ENCODE assay signal across 7 mouse cellular contexts in the genomic region with DNA sequence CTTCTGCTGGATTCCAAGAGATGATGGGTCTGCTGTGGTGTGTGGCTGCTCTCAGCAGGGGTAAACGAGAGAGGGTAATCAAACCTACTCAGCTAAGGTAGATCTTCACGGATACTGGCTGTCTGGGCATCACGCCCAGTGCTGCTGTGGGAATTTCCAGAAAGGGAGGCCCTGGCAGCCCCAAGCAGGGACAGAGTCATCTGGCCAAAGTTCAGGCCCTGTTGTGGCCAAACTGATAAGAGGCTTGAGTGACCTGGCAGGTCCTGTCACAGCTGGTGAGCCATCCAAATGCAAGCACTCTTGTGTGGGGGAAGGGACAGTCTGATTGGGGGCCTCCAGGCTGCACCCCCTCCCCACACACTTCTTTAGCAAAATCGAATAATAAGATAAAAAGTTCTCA. TPM values are rescaled to one million over a fixed set of nuclear protein-coding genes. Genes with fewer than 3 reads are reported as not detected.
DNase-seq lines count a peak whose midpoint lies in the region; ATAC-seq lines count a peak whose summit lies in the region.

No protein-coding gene starts in this region.

- H3K27ac ChIP-seq in hindbrain, embryonic 12.5 days, result no peak overlapping the region

- H3K4me2 ChIP-seq in hindbrain, embryonic 12.5 days (replicated peaks), result no peak overlapping the region

- no peaks in the 10 kb centered on the region for H3K27me3 ChIP-seq in hindbrain, embryonic 12.5 days

- H3K9me3 ChIP-seq in hindbrain, embryonic 12.5 days (replicated peaks), result no peaks in the 10 kb centered on the region

- H3K9ac ChIP-seq in hindbrain, embryonic 12.5 days, result no peak overlapping the region

- 21% methylated on average over 4 of the region's 4 CpGs for WGBS in large intestine, adult 2 months
- 75% methylated on average over 4 of the region's 4 CpGs for WGBS in hindbrain, embryonic 12.5 days

- H3K4me3 ChIP-seq in hindbrain, embryonic 12.5 days, result no peak overlapping the region

- no peak for ATAC-seq in hindbrain, embryonic 12.5 days (ENCODE audit: low FRiP score)

- peaks cover 30% of the 10 kb centered on the region for H3K4me1 ChIP-seq in hindbrain, embryonic 12.5 days

- H3K36me3 ChIP-seq in hindbrain, embryonic 12.5 days, result peaks cover 50% of the 10 kb centered on the region

- DNase-seq in 416B (ENCODE audit: low read depth), result peak; percentile 73
- DNase-seq in MN1 (ENCODE audit: low spot score), result peak; percentile 59
- DNase-seq in heart, adult 9 months (ENCODE audit: low spot score in 2 of 2), result peak; percentile 76 to 79
- peak; percentile 86 for DNase-seq in large intestine, adult 2 months (ENCODE audit: low read depth, low spot score)
- no peak for DNase-seq in testis, postnatal 14 days (ENCODE audit: low spot score)
- DNase-seq in urinary bladder, postnatal 4 days (ENCODE audit: low spot score in 2 of 2), result no peak

RNA-seq across cellular contexts. Expression of a gene that starts 19.7 kb away (rescaled TPM):
- 1.2 and 1.4 TPM in 2 replicates for polyA plus RNA-seq in large intestine, adult 2 months (2012; rRNA removed)
- 14.1 and 14.8 TPM in 2 replicates for polyA plus RNA-seq in hindbrain, embryonic 12.5 days (2016; fragmentation: Nextera tagmentation; extraction: Ambion mirVana)

RNA-seq across cellular contexts. Expression of a gene that starts 22.0 kb away (rescaled TPM):
- polyA plus RNA-seq in large intestine, adult 2 months (2012; rRNA removed), result 251 and 313 TPM in 2 replicates
- 111 and 120 TPM in 2 replicates for polyA plus RNA-seq in hindbrain, embryonic 12.5 days (2016; fragmentation: Nextera tagmentation; extraction: Ambion mirVana)

RNA-seq across cellular contexts. Expression of a gene that starts 38.6 kb away (rescaled TPM):
- 115 and 147 TPM in 2 replicates for polyA plus RNA-seq in large intestine, adult 2 months (2012; rRNA removed)
- polyA plus RNA-seq in hindbrain, embryonic 12.5 days (2016; fragmentation: Nextera tagmentation; extraction: Ambion mirVana), result 347 and 376 TPM in 2 replicates

RNA-seq across cellular contexts. Expression of a gene that starts 45.1 kb away (rescaled TPM):
- polyA plus RNA-seq in large intestine, adult 2 months (2012; rRNA removed), result 0.22 TPM in 1 of 2 replicates, not detected in the other
- polyA plus RNA-seq in hindbrain, embryonic 12.5 days (2016; fragmentation: Nextera tagmentation; extraction: Ambion mirVana), result 0.68 and 0.98 TPM in 2 replicates

RNA-seq across cellular contexts. Expression of a gene that starts 54.5 kb away (rescaled TPM):
- polyA plus RNA-seq in large intestine, adult 2 months (2012; rRNA removed), result 5.1 and 7.0 TPM in 2 replicates
- polyA plus RNA-seq in hindbrain, embryonic 12.5 days (2016; fragmentation: Nextera tagmentation; extraction: Ambion mirVana), result 22.0 and 25.4 TPM in 2 replicates

Comparison
In these comparisons a context has a peak if more than half of its experiments do, and no peak if none do; other contexts are left out.
1. DNase-seq: peak in 416B (single experiment), MN1 (single experiment), heart, adult 9 months (2 of 2) and large intestine, adult 2 months (single experiment); none in testis, postnatal 14 days (single experiment) and urinary bladder, postnatal 4 days (0 of 2).